16 mouse cellular contexts compared by ENCODE assay signal in the genomic region with DNA sequence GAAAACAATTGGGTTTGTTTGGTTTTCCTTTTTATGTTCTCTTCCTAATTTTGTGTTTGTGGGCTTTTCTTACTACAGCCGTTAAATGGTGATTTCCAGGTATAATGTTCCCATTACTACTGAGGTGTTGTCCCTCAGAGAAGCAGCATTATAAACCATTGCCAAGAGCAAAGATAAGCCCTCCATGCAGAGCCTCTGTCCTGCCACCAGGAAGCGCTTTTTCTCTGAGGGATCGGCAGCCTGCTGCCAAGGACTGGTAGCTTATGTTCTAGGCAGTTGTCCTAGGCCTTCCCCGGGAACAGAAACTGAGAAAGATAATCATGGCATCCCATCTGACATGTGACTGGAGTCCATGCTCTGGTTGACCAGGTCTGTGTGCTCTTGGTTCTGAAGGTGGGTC. TPM values are rescaled to one million over a fixed set of nuclear protein-coding genes. Genes with fewer than 3 reads are reported as not detected.
DNase-seq lines count a peak whose midpoint lies in the region; ATAC-seq and TF ChIP-seq lines count a peak whose summit lies in the region.
"Had no signal": no experiment of that assay in that cellular context is flagged by ENCODE, and none has a peak within 500 bp of the region (broad histone marks: within the 10 kb centered on the region; RNA-seq: fewer than 3 reads in every experiment).

No protein-coding gene starts in this region.

- H3K4me1 ChIP-seq in forebrain, embryonic 14.5 days (ENCODE audit: control insufficient read depth, insufficient read depth, low read length): peaks cover 19% of the 10 kb centered on the region
- peaks cover 18% of the 10 kb centered on the region for H3K4me1 ChIP-seq in forebrain, embryonic 16.5 days (replicated peaks; ENCODE audit: control insufficient read depth, insufficient read depth, low read length)
- H3K4me1 ChIP-seq in lung, postnatal 0 days (ENCODE audit: insufficient read depth, low read depth, low read length): no peaks in the 10 kb centered on the region
- no peaks in the 10 kb centered on the region; the same call in 1 of the 2 replicates for H3K4me1 ChIP-seq in lung, adult 2 months (ENCODE audit: control insufficient read depth, insufficient read depth, low read length)
- peaks cover 21% of the 10 kb centered on the region for H3K4me1 ChIP-seq in forebrain, embryonic 15.5 days
- H3K4me1 ChIP-seq in neural tube, embryonic 13.5 days (replicated peaks): peaks cover 43% of the 10 kb centered on the region
- H3K4me1 ChIP-seq in kidney, embryonic 16.5 days (ENCODE audit: insufficient read depth, low read length): no peaks in the 10 kb centered on the region

- no peak overlapping the region for H3K9ac ChIP-seq in forebrain, embryonic 14.5 days (ENCODE audit: low read length)
- no peak overlapping the region for H3K9ac ChIP-seq in forebrain, embryonic 16.5 days (replicated peaks; ENCODE audit: low read depth, low read length)
- H3K9ac ChIP-seq in lung, postnatal 0 days (replicated peaks; ENCODE audit: low read depth): no peak overlapping the region
- H3K9ac ChIP-seq in forebrain, embryonic 15.5 days (replicated peaks): no peak overlapping the region
- H3K9ac ChIP-seq in neural tube, embryonic 13.5 days: no peak overlapping the region
- no peak overlapping the region for H3K9ac ChIP-seq in kidney, embryonic 16.5 days (replicated peaks; ENCODE audit: low read length)
- H3K9ac ChIP-seq: heart, embryonic 15.5 days had no signal

- no peak for ATAC-seq in forebrain, embryonic 14.5 days
- ATAC-seq in forebrain, embryonic 16.5 days: no peak
- ATAC-seq in lung, postnatal 0 days: no peak
- ATAC-seq in forebrain, embryonic 15.5 days (replicated peaks): no peak
- no peak for ATAC-seq in neural tube, embryonic 13.5 days (ENCODE audit: low read depth)
- ATAC-seq in kidney, embryonic 16.5 days (ENCODE audit: low FRiP score, low TSS enrichment): no peak
- ATAC-seq: Patski had no signal

- H3K27me3 ChIP-seq in forebrain, embryonic 14.5 days (replicated peaks; ENCODE audit: control insufficient read depth, insufficient read depth, low read length): no peaks in the 10 kb centered on the region
- H3K27me3 ChIP-seq in forebrain, embryonic 16.5 days (replicated peaks; ENCODE audit: control insufficient read depth, insufficient read depth, low read length): no peaks in the 10 kb centered on the region
- H3K27me3 ChIP-seq in lung, postnatal 0 days (replicated peaks; ENCODE audit: insufficient read depth, low read length): no peaks in the 10 kb centered on the region
- H3K27me3 ChIP-seq in forebrain, embryonic 15.5 days: no peaks in the 10 kb centered on the region
- H3K27me3 ChIP-seq in neural tube, embryonic 13.5 days: no peaks in the 10 kb centered on the region
- H3K27me3 ChIP-seq in kidney, embryonic 16.5 days (ENCODE audit: insufficient read depth, low read length): no peaks in the 10 kb centered on the region
- H3K27me3 ChIP-seq: heart, embryonic 15.5 days; Patski had no signal

- TF ChIP-seq POLR2A in lung, adult 2 months (IDR thresholded peaks at IDR 0.05; ENCODE audit: borderline replicate concordance, extremely low read depth, low read depth, low read length): no peak

- peak; percentile 20; the same call in 1 of the 2 replicates for TF ChIP-seq CTCF in lung, postnatal 0 days (IDR thresholded peaks at IDR 0.05)
- no peak for TF ChIP-seq CTCF in lung, adult 2 months (IDR thresholded peaks at IDR 0.05; ENCODE audit: insufficient read depth, low read length)

- DNase-seq in forebrain, embryonic 14.5 days (ENCODE audit: low spot score): no peak
- DNase-seq in lung, postnatal 0 days (ENCODE audit: low spot score): no peak
- DNase-seq in lung, adult 2 months: no peak
- no peak for DNase-seq in spleen, adult 12 weeks (ENCODE audit: low spot score)
- DNase-seq: cerebellum, postnatal 10 days; kidney, postnatal 10 days; liver; lung, adult 18-20 months; thymus, postnatal 14 days had no signal

- no peak overlapping the region for H3K4me3 ChIP-seq in forebrain, embryonic 14.5 days (ENCODE audit: low read depth, low read length)
- H3K4me3 ChIP-seq in forebrain, embryonic 16.5 days (replicated peaks; ENCODE audit: low read length): no peak overlapping the region
- no peak overlapping the region for H3K4me3 ChIP-seq in lung, postnatal 0 days (ENCODE audit: low read depth, low read length)
- no peak overlapping the region for H3K4me3 ChIP-seq in lung, adult 2 months (replicated peaks; ENCODE audit: extremely low read depth, low read depth, low read length)
- H3K4me3 ChIP-seq in forebrain, embryonic 15.5 days: no peak overlapping the region
- H3K4me3 ChIP-seq in neural tube, embryonic 13.5 days: no peak overlapping the region
- H3K4me3 ChIP-seq in kidney, embryonic 16.5 days (ENCODE audit: low read length): no peak overlapping the region
- H3K4me3 ChIP-seq: heart, embryonic 15.5 days had no signal

- WGBS in forebrain, embryonic 14.5 days: 92% methylated on average over 4 of the region's 4 CpGs
- 89% methylated on average over 4 of the region's 4 CpGs for WGBS in forebrain, embryonic 16.5 days
- WGBS in lung, postnatal 0 days: 92% methylated on average over 4 of the region's 4 CpGs
- 88% methylated on average over 4 of the region's 4 CpGs for WGBS in lung, adult 2 months
- WGBS in forebrain, embryonic 15.5 days: 92% methylated on average over 4 of the region's 4 CpGs
- WGBS in neural tube, embryonic 13.5 days: 87% methylated on average over 4 of the region's 4 CpGs
- 92% methylated on average over 4 of the region's 4 CpGs for WGBS in kidney, embryonic 16.5 days

- no peaks in the 10 kb centered on the region for H3K9me3 ChIP-seq in forebrain, embryonic 14.5 days (replicated peaks; ENCODE audit: control insufficient read depth, low read length)
- no peaks in the 10 kb centered on the region for H3K9me3 ChIP-seq in forebrain, embryonic 16.5 days (ENCODE audit: control insufficient read depth, low read length)
- no peaks in the 10 kb centered on the region for H3K9me3 ChIP-seq in lung, postnatal 0 days (ENCODE audit: low read length)
- H3K9me3 ChIP-seq in forebrain, embryonic 15.5 days: no peaks in the 10 kb centered on the region
- H3K9me3 ChIP-seq in neural tube, embryonic 13.5 days: no peaks in the 10 kb centered on the region
- H3K9me3 ChIP-seq in kidney, embryonic 16.5 days (ENCODE audit: low read length): no peaks in the 10 kb centered on the region
- H3K9me3 ChIP-seq: heart, embryonic 15.5 days had no signal

- H3K27ac ChIP-seq in forebrain, embryonic 14.5 days (ENCODE audit: low read depth, low read length): peak overlapping the region; percentile 85; the same call in 1 of the 2 replicates
- no peak overlapping the region for H3K27ac ChIP-seq in forebrain, embryonic 16.5 days (ENCODE audit: low read length)
- H3K27ac ChIP-seq in lung, postnatal 0 days (ENCODE audit: low read length): no peak overlapping the region
- 0 out of 2 replicates have a peak overlapping the region, but pooled peaks have one; percentile 88 for H3K27ac ChIP-seq in forebrain, embryonic 15.5 days (replicated peaks)
- peak overlapping the region; percentile 89 for H3K27ac ChIP-seq in neural tube, embryonic 13.5 days (replicated peaks)
- H3K27ac ChIP-seq in kidney, embryonic 16.5 days (ENCODE audit: low read length): no peak overlapping the region
- H3K27ac ChIP-seq: heart, embryonic 15.5 days; macrophage had no signal

- no peak overlapping the region for H3K4me2 ChIP-seq in forebrain, embryonic 14.5 days (ENCODE audit: low read length)
- no peak overlapping the region for H3K4me2 ChIP-seq in forebrain, embryonic 16.5 days (ENCODE audit: low read length)
- no peak overlapping the region for H3K4me2 ChIP-seq in lung, postnatal 0 days (replicated peaks; ENCODE audit: low read depth, low read length)
- no peak overlapping the region for H3K4me2 ChIP-seq in forebrain, embryonic 15.5 days (replicated peaks)
- no peak overlapping the region for H3K4me2 ChIP-seq in neural tube, embryonic 13.5 days
- no peak overlapping the region for H3K4me2 ChIP-seq in kidney, embryonic 16.5 days (replicated peaks; ENCODE audit: low read depth, low read length)
- H3K4me2 ChIP-seq: heart, embryonic 15.5 days had no signal

- peaks cover 60% of the 10 kb centered on the region for H3K36me3 ChIP-seq in forebrain, embryonic 14.5 days (ENCODE audit: control insufficient read depth, insufficient read depth, low read length)
- peaks cover 12% of the 10 kb centered on the region; the same call in 1 of the 2 replicates for H3K36me3 ChIP-seq in forebrain, embryonic 16.5 days (ENCODE audit: control insufficient read depth, insufficient read depth)
- H3K36me3 ChIP-seq in lung, postnatal 0 days (ENCODE audit: insufficient read depth, low read length): no peaks in the 10 kb centered on the region
- H3K36me3 ChIP-seq in forebrain, embryonic 15.5 days: peaks cover 35% of the 10 kb centered on the region
- peaks cover 72% of the 10 kb centered on the region for H3K36me3 ChIP-seq in neural tube, embryonic 13.5 days
- peaks cover 43% of the 10 kb centered on the region; the same call in 1 of the 2 replicates for H3K36me3 ChIP-seq in kidney, embryonic 16.5 days (ENCODE audit: insufficient read depth, low read length)

- TF ChIP-seq EP300 in lung, postnatal 0 days (IDR thresholded peaks at IDR 0.05): no peak

RNA-seq across cellular contexts. Expression of gene Btbd16, which starts 24.7 kb away (rescaled TPM):
- polyA plus RNA-seq in forebrain, embryonic 14.5 days (2014; fragmentation: Nextera tagmentation; extraction: Ambion mirVana): not detected in 2 replicates
- polyA plus RNA-seq in forebrain, embryonic 16.5 days (2015; fragmentation: Nextera tagmentation; extraction: Ambion mirVana): not detected in 2 replicates
- polyA plus RNA-seq in lung, postnatal 0 days (2015; fragmentation: Nextera tagmentation; extraction: Ambion mirVana): 0.08 TPM in 1 of 2 replicates, not detected in the other
- polyA plus RNA-seq in lung, adult 2 months (2012; rRNA removed): not detected in 2 replicates
- not detected in 2 replicates for polyA plus RNA-seq in forebrain, embryonic 15.5 days (2015; fragmentation: Nextera tagmentation; extraction: Ambion mirVana)
- 0.11 and 0.25 TPM in 2 replicates for polyA plus RNA-seq in neural tube, embryonic 13.5 days (2015; fragmentation: Nextera tagmentation; extraction: Ambion mirVana)
- 0.17 TPM in 1 of 2 replicates, not detected in the other for polyA plus RNA-seq in kidney, embryonic 16.5 days (2015; fragmentation: Nextera tagmentation; extraction: Ambion mirVana)
- polyA plus RNA-seq: macrophage had no signal

Comparison
In these comparisons a context has a peak if more than half of its experiments do, and no peak if none do; other contexts are left out.
1. H3K27ac ChIP-seq: peak in forebrain, embryonic 14.5 days (single experiment), forebrain, embryonic 15.5 days (single experiment) and neural tube, embryonic 13.5 days (single experiment); none in forebrain, embryonic 16.5 days (single experiment), lung, postnatal 0 days (single experiment) and kidney, embryonic 16.5 days (single experiment).